In the genomic region with DNA sequence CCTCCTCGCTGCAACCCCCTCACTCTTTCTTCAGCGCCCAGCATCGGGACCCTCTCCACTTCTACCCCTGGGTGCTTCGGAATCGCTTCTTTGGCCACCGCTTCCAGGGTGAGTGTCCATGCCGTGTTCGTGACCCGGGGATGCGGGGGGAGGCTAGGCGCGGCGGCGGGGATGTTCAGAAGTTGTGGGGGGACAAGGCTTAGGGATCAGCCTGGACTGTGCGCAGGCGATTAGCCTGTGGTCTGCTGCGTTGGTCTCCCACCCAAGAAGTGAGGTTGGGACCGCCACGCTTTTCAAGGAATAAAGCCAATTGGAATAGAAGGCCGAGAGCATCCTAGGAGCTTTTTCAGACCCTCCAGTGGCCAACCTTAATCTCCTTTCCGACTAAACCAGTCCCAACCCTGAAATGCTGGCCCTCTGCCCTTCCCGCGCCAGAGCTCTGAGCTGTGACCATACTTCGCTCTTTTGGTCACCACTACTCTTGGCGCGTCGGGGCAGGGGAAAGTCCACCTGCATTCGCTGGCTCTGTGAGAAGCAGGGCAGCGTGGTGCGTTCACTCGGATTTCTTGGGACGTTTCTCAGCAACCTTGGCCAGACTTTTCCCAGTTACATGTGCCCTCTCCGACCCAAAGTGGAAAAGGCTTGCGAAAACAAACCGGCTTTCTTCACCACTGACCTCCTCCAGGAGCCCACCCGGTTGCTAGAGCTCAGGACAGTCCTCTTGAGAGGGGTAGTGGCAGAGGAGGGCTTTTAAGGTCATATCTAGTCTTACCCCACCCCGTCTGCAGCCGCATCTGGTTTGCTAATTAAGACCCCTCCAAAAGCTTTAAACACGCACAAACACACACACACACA, we compare ENCODE assay signal across 9 mouse cellular contexts. TPM values are rescaled to one million over a fixed set of nuclear protein-coding genes. Genes with fewer than 3 reads are reported as not detected.
DNase-seq lines count a peak whose midpoint lies in the region; ATAC-seq lines count a peak whose summit lies in the region.
"Had no signal": no experiment of that assay in that cellular context is flagged by ENCODE, and none has a peak within 500 bp of the region (broad histone marks: within the 10 kb centered on the region; RNA-seq: fewer than 3 reads in every experiment).

No protein-coding gene starts in this region.

- no peak overlapping the region for H3K27ac ChIP-seq in intestine, embryonic 15.5 days
- no peak overlapping the region for H3K27ac ChIP-seq in liver, embryonic 15.5 days (replicated peaks)

- H3K9me3 ChIP-seq in intestine, embryonic 15.5 days: no peaks in the 10 kb centered on the region
- H3K9me3 ChIP-seq in liver, embryonic 15.5 days (replicated peaks): no peaks in the 10 kb centered on the region

- intact Hi-C loops in left cerebral cortex, postnatal 36 days (cut with DNase I): no loop called here
- intact Hi-C loops in gastrocnemius, postnatal 14 days (cut with DNase I; ENCODE audit: low total_unique reads): no loop called here

- peak overlapping the region; percentile 39 for H3K4me3 ChIP-seq in intestine, embryonic 15.5 days (replicated peaks)
- peak overlapping the region; percentile 26 for H3K4me3 ChIP-seq in liver, embryonic 15.5 days (replicated peaks)

- H3K9ac ChIP-seq in intestine, embryonic 15.5 days: no peak overlapping the region
- no peak overlapping the region for H3K9ac ChIP-seq in liver, embryonic 15.5 days

- WGBS in intestine, embryonic 15.5 days: 2% methylated on average over 39 of the region's 39 CpGs
- WGBS in liver, embryonic 15.5 days (ENCODE audit: insufficient replicate concordance): 2% methylated on average over 39 of the region's 39 CpGs

- no peaks in the 10 kb centered on the region for H3K36me3 ChIP-seq in intestine, embryonic 15.5 days
- H3K36me3 ChIP-seq in liver, embryonic 15.5 days (replicated peaks): no peaks in the 10 kb centered on the region

- peaks cover 87% of the 10 kb centered on the region for H3K27me3 ChIP-seq in intestine, embryonic 15.5 days (replicated peaks)
- peaks cover 96% of the 10 kb centered on the region for H3K27me3 ChIP-seq in liver, embryonic 15.5 days

- no peak for ATAC-seq in intestine, embryonic 15.5 days
- no peak for ATAC-seq in liver, embryonic 15.5 days (ENCODE audit: insufficient read depth)

- peak; percentile 25 for DNase-seq in ES-CJ7 (ENCODE audit: low read depth, low spot score)
- DNase-seq in embryo, embryonic 10.5 days (ENCODE audit: low spot score): peak; percentile 53
- no peak for DNase-seq in spleen, postnatal 10 days (ENCODE audit: low spot score in 2 of 2)
- DNase-seq in left cerebral cortex, postnatal 36 days (ENCODE audit: low spot score in 2 of 2): no peak
- no peak for DNase-seq in gastrocnemius, postnatal 14 days
- DNase-seq in gastrocnemius, adult 18-20 months (ENCODE audit: low spot score): no peak

- H3K4me2 ChIP-seq in intestine, embryonic 15.5 days (replicated peaks): peak overlapping the region; percentile 86
- peak overlapping the region; percentile 56; the same call in 1 of the 2 replicates for H3K4me2 ChIP-seq in liver, embryonic 15.5 days

- H3K4me1 ChIP-seq in intestine, embryonic 15.5 days (replicated peaks): peaks cover 34% of the 10 kb centered on the region
- no peaks in the 10 kb centered on the region for H3K4me1 ChIP-seq in liver, embryonic 15.5 days (replicated peaks)

RNA-seq across cellular contexts. Expression of gene Emx1, which starts 1.2 kb away (rescaled TPM):
- not detected in 2 replicates for polyA plus RNA-seq in intestine, embryonic 15.5 days (2015; fragmentation: Nextera tagmentation; extraction: Ambion mirVana)
- not detected in 2 replicates for polyA plus RNA-seq in liver, embryonic 15.5 days (2015; fragmentation: Nextera tagmentation; extraction: Ambion mirVana)
- total RNA-seq in left cerebral cortex, postnatal 36 days (2021): 10 to 100 TPM; 34.2 to 45.2 TPM
- total RNA-seq in gastrocnemius, postnatal 14 days (2021): not detected
- total RNA-seq in gastrocnemius, adult 18-20 months (2021): not detected
- total RNA-seq: hematopoietic stem cell, adult 5-6 weeks had no signal

RNA-seq across cellular contexts. Expression of gene Spr, which starts 50.9 kb away (rescaled TPM):
- 77.0 and 82.9 TPM in 2 replicates for polyA plus RNA-seq in intestine, embryonic 15.5 days (2015; fragmentation: Nextera tagmentation; extraction: Ambion mirVana)
- polyA plus RNA-seq in liver, embryonic 15.5 days (2015; fragmentation: Nextera tagmentation; extraction: Ambion mirVana): 26.7 and 29.4 TPM in 2 replicates
- total RNA-seq in left cerebral cortex, postnatal 36 days (2021): 10 to 100 TPM; 38.4 to 48.6 TPM
- 10 to 100 TPM; 28.0 to 28.1 TPM for total RNA-seq in gastrocnemius, postnatal 14 days (2021)
- total RNA-seq in gastrocnemius, adult 18-20 months (2021): 10 to 100 TPM; 47.4 to 51.5 TPM

Comparison
In these comparisons a context has a peak if more than half of its experiments do, and no peak if none do; other contexts are left out.
1. DNase-seq: peak in ES-CJ7 (single experiment) and embryo, embryonic 10.5 days (single experiment); none in spleen, postnatal 10 days (0 of 2), left cerebral cortex, postnatal 36 days (0 of 2), gastrocnemius, postnatal 14 days (single experiment) and gastrocnemius, adult 18-20 months (single experiment).
2. RNA of gene Emx1, which starts 1.2 kb away (total RNA-seq): 34.2 to 45.2 TPM in left cerebral cortex, postnatal 36 days; not detected in gastrocnemius, postnatal 14 days and not detected in gastrocnemius, adult 18-20 months; every median in the first group is over 10 times any median in the second.